Mouse (Mus musculus): ENCODE data around the gene Nin. TPM values are rescaled to one million over a fixed set of nuclear protein-coding genes. Genes with fewer than 3 reads are reported as not detected.
"Not testable (repeated sequence)": the region's sequence is repeated elsewhere in the genome, so short reads cannot be mapped to it uniquely, and the experiment has no call there.

Nin gene
- 10 to 100 TPM; 29.5 to 38.3 TPM for total RNA-seq (2021)
- long read RNA-seq, experiment 1, partial matches to known transcripts: 4 of 7 reads
- long read RNA-seq, experiment 1, other reads (novel, unspliced or antisense): 3 of 7 reads
- long read RNA-seq, experiment 2, partial matches to known transcripts: 2 of 7 reads
- long read RNA-seq, experiment 2, other reads (novel, unspliced or antisense): 5 of 7 reads

DNA sequence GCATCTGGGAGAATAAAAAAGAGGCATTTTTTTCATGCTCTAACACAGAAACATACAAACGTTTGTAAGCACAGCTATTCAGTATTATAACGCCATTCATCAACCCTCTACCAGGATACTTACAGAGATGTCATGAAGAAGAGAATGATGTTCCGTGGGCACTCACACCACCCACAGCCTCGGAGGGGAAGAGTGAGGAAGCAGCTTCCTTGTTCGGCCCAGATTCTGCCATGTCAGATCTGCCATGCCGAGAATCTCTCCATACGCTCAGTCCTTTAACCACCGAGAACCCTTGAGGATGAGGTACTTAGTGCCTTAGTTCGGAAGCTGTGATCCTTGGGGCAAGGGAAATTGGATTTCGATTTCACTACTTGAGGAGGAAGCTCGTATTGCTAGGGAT is at the start of gene Nin:
TSS of gene Nin (minus strand) at position 367 of the 400 bp plus-strand sequence.
- no peak for DNase-seq

DNA sequence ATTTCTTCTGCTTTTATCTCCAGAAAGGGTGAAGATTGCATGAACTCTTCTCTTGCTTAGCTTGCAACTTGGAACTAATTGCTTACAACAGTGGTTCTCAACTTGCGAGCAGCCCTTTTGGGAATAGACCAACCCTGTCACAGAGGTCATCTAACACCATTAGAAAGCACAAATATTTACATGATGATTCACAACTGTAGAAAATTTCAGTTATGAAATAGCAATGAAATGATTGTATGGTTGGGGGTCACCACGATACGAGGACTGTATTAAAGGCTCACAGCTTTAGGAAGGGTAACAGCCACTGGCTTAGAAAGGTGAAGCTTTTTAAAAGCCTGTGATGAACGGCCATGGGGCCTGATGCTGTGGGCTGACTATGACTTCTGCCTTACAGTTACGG is 47.5 kb upstream of the Nin start:
- no peak for DNase-seq

DNA sequence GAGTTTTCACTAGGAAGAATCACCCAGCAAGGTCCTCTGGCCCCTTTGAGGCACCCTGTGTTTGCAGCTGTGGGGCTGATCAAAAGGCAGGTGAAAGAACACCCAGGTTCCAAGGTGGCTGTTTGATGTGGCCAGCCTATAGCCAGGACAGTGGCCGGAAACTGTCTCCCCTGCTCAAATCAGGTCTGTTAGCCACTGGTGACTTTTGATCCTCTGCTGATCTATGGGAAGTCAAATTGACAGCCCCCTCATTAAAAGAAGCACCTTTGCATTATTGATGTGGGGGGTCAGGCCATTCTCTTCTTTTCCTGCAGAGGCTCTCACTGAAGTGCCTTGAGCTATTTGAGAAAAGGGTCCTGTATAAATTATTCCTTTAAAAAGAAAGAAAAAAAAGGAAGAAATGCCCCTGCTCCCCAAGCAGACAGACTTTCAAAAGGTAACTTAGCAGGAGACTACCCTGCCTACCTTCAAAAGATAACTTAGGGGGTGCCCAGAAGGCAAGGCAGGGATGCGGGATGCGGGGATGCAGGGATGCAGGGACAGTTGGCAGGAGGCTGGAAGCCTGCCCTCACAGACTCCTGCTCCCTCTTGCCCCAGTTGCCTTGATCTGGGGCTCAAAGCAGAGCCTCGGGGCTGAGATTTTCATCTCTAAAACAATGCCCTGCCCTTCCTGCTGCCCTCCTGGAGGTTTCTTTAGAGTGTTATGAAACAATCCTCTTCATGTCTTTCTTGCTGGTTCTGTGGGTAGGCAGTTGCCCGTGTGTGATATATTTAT is 44.0 kb upstream of the Nin start:
- no peak for DNase-seq

DNA sequence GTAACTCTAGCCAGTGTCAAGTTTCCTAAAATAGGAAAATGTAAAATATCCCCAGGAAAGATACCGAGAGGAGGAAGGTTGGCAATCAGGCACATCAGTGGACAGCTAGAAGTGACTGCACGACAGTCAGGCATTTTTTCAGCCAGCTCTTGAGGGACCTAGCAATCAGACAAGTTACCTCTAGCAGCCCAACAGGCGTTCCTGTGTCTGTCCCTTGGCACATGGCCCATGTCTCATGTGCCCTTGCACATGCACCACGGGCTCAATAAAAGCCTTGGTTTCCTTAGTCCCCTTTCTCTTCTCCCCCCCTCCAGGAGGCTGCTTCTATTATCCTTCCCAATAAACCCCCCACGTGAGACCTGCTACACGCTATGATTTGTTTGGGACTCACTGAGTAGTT is 42.7 kb upstream of the Nin start:
- no peak for DNase-seq

DNA sequence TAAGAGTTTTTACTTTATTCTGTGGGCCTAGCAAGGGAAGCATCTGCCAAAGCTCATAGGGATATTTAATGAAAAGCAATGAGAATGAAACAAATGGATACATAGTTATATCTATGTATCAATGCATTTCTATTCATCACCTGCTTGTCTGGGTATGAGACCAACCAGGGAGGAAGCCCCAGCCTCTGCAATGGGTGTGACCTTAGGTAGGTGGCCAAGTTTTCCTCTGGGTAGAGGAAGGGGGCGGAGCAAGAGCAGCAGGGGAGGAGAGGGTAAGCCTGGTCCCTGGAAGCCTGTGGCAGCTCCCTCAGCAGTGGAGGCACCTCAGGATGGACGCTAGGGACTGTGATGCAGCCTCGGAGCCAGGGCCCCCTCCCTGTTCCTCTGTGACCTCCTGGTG is 40.3 kb upstream of the Nin start, which contains the start of gene Abhd12b:
TSS of gene Abhd12b (plus strand) at position 301 of the 400 bp plus-strand sequence.
- DNase-seq: no peak

DNA sequence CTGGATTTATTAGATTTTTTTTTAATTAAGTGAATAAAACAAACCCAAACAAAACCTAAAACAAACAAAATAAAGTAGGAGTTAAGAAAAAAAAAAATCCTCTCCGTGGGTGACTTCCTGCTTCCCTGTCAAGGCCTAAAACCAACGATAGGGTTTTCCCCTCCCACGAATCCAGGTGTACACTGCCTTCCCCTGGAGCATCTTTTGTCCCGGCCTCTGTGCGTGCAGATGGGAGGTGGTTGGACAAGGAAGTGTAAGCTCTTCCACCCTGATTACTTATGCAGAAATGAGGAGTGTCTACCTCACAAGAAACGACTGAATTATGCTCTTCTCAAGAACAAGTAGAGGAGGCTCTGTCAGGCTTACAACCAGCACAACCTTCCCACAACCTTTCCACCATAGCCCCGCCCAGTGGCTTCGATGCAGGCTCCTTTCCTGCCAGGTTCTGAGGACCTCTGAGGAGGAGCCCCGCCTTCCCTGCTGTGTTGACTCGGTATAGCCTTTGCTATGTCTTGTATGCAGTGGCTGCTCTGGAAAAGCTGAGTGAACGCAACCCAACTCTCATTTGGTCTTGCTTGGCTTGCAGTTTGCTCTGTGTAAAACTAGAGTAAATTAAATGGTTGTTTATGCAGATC is 35.2 kb upstream of the Nin start:
- DNase-seq: no peak

DNA sequence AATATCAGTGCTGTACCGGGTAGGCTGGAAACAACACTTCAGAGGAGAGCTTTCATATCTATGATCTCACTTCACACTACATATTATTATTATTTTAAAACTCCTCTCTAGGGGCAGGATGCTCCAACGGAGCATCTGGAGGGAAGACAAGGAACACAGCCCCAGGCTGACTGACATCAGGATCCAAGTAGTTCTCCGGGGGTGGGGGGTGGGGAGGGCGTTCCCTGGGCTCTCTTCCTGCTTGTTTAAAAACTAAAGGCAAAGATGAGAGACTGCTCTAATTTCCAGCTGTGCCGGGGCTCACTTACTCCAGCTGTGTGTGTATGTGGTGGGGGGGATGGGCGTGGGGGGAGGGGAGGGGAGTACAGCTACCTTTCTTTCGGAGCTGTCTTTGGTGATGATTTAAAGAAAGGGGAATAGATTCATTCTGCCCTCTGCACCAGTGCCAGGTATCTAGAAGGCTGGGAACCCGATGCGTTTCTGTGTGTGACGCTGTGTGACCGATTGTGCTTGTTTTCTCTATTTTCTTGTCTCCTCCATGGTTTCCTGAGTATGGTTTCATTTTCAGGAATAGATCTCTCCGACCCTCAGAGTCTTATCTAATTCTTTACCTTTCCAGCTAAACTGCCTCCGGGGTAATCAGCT is 34.6 kb upstream of the Nin start:
- DNase-seq: no peak

DNA sequence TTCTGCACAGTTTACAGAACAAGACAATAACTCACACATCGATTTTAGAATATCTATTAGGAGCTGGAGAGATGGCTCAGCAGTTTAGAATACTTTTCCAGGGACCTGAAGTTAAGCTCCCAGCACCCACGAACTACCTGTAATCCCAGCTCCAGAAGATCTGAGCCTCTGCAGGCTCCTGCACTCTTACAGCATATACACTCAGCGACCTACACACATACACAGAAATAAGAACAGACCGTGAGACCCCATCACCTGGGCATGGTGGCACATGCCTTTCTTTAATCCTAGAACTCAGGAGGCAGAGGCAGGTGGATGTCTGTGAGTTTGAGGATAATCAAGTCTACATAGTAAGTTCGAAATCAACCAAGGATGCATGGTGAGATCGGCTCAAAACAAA is 32.1 kb upstream of the Nin start:
- no peak for DNase-seq

DNA sequence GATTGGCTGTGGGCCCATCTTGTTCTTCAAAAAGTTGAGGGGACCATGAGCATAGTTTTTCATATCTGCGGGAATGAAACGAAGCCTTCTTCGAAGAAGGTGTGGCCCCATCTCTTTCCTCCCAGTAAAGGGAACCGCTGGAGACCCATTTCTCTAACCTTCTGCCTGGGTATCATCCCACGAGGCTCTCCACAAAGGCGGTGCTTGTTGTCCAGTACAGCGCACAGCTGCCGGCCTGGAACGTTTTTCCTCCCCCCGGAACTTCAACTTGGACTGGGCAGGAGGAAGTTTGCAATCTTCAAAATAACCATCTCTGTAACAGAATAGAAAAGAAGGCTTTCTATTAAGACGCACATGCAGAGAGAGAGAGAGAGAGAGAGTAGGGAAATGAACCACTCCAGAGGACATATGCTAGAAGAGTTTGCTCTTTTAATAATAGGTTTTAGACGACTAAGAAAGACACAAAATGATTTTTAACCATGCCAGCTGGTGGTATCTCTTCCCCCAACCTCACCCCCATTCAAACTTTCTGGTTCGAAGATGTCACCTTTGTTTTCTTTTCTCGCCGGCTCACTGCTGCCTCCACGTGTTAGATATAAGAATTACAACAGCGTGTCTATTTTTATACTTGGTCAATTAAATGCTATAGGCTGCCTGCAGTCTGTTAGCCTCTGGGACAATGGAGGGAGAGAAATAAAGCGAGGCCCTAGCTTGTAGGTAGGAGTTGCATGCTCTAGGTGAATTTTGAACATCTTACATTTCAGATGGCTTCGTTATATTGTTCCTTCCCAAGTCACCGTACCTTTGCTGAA is 31.3 kb upstream of the Nin start:
- peak; percentile 70 for DNase-seq

DNA sequence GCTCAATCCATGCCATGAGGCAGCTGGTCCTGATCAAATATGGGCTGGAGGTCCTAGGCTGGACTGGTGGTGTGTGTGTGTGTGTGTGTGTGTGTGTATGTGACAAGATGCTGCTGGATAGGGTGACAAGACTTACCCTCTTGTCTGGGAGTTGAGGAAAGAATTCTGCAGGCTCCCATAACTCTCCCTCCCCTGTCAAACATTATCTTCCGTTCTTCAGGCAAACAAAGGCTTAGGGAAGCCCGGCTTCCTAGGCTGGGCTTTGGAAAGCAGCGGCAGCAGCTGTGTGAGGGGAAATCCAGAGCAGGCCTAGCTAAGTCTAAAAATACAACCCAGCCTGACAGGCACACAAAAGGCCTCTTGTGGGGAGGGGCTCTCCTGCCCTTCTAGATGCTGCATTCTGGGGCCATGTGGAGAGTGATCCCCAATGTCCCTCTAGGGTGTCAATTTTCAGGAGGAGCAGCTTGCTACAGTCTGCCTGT is 30.6 kb upstream of the Nin start:
- not testable (repeated sequence) for DNase-seq

DNA sequence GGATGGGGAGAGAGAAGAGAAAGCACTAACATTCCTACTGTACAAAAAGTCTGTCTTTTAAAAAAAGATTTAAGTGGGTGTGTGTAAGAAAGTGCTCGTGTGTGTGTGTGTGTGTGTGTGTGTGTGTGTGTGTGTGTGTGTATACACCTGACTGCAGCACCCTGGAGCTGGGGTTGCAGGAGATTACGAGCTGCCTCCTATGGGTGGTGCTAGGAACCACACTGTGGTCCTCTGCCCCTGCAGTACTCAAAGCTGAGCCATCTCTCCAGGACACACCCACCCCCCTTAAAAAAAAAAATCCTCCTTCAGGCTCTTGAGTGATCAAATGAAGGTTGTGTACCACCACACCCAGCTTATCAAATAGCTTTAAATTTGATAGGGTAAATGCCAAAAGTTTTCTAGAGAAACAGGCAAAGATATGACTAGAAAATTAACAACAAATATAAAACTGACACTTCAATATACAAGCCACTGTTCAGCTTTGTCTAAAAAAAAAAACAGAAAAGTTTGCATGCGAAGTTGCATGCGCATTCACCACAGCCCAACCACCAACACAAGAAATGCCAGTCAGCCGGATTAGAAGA is 27.6 kb upstream of the Nin start:
- DNase-seq: no peak

DNA sequence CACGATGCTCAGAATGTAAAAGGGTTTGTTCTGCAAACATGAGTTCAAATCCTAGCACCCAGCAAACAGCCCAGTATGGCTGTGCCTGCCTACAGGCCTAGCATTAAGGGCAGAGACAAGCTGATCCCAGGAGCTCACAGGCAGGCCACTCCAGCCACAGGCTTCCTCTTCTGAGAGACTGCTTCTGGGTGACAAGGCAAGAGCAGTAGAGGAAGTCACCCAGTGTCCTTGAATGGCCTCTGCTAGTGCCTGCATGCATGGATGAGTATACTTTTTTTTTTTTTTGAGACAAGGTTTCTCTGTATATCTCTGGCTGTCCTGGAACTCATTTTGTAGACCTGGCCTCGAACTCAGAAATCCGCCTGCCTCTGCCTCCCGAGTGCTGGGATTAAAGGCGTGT is 27.0 kb upstream of the Nin start:
- DNase-seq: no peak

DNA sequence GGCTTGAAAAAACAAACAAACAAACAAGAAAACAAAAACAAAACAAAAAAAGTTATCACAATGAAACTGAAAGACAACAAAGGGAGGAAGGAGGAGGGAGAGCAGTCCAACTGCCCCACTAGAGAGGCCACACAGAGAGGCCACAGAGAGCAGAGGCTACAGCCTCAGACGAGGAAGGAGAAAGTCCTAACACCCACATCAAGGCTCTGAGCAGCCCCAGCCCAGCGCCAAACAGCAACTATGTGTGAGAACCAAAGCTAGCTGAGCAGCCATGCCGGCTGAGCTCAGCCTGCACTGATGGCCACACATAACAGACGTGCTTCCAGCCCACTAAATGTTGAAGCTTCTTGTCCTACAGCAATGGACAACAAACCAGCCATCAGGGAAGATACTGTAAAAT is 26.4 kb upstream of the Nin start:
- DNase-seq: no peak

DNA sequence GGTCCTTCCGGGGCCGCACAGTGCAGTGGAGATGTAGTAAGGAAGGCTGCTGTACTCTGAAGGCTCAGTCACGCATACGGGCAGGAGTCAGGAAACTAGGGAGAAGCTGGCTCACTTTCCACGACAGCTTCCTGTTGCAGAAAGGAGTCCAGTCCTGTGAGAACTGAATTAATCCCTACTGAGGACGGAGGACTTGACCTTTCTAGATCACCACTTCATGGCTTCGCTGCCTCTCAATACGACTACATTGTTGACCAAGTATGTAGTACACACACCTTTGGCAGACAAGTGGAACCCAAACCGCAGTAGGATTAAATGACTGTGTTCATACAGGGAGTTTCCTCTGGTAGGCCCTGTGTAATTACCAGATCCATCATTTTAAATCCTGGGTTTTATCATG is 24.1 kb upstream of the Nin start:
- DNase-seq: no peak

DNA sequence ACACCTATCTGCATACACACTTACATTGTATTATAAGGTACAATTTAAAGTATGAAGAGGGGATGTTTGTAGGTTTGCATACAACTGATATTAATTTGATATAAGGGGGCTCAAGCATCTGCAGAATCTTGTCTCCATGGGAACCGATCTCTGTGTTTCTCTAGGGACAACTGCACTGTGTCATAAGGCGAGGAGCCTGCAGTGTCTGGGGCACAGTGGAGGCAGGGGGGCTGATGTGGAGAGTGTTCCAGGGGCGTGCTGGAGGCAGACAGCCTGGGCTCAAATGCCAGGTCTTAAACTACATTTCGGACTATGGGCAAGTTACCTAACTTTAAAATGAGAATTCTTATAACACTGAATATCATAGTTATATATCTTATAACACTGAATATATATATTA is 23.6 kb upstream of the Nin start:
- DNase-seq: no peak

DNA sequence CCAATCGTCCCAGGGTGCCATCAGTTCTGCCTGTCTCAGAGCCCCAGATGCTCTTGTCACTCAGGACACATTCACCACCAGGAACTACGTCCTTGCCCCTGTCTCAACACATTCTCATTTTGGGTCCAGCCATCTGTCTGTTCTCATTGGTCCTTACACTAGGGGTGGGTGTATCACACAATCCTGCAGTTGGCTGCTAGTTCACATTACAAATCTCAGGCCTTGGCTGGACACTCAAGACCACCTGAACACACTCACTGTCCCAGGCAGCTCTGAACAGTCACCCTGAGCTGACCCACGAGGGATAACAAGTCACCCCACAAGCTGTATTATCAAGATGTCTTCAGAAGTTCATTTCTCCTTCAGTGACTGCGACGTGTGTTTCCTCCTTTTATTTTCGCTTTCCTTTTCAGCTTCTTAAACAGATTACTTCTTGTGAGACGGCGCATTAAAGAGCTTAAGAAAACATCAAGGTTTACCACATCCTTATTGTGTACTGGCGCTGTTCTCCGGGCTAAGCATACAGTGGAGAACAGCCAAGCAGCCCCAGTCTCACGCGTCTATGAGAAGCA is 22.8 kb upstream of the Nin start:
- DNase-seq: no peak

DNA sequence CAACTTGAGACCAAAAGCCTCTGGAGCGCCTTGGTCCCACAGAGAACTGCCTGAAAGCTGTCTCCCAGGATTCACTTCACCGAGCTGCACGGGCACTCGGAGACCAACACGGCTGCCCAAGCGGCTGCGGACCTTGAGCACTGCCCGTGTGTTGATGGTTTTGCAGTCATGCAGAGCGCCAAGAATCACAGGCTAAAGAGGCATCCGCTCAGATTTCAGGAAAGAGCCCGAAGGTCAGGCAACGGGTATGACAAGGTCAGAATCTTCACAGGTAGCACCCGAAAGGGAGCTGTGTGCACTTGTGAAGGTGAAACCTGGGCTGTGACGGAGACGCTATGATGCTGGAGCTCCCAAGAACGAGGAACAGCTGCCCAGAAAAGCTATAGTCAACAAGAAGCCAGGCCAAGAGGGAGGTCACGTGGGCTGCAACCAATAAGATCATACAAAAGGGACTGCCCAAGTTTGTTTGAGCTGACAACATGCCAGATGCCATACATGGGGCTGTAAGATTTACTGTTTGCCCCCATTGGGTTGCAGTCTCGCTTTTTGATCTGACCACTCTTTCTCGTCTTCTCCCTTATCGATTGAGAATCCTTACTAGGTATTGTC is 21.2 kb upstream of the Nin start:
- DNase-seq: no peak

DNA sequence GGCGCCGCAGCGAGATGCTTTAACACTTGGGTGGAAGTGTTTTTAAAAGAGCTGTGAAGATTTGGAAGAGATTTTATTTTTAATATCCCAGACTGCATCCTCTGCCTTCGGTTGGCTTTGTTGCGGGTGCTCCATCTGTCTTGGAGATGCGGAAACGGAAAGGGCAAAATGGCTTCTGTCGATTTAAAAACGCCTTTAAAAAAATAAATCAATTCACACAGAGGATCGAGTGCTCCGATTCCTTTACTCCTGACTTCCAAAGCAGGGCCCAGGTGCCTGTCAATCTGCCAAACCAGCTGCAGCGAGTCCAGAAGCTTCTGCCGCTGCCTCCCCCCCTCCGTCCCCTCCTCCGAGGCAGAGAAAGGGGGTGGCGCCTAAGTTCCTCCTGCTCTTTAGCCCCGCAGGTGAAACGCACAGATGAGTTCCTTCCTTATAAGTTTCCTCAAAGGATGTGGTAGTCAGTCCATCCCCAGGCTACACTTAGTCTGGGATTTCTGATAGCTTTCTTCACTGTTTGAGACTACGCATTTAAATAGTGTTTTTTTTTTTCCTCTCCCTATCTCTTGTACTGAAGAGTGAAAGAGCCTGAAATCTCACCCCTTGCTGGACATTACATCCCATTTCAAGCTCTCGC is 17.6 kb upstream of the Nin start:
- DNase-seq: peak; percentile 33

DNA sequence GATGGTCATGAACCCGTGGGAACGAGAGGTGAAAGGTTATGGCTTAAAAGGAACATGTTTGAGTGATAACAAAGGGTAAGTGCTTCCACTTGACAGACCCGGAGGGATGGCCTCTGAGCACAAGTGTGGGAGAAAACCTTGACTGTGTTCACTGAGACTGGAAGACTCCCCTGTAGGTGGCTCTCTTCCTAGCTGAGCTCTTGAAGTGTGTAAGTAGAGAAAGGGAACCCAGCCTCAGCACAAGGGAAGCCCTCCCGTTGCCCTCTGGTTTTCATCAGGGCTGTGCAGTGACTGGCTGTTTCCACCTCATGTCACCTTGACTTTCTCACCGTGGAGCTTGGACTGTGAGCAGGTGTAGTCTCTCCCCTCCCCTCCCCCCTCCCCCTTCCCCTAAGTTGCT is 15.6 kb upstream of the Nin start:
- no peak for DNase-seq

DNA sequence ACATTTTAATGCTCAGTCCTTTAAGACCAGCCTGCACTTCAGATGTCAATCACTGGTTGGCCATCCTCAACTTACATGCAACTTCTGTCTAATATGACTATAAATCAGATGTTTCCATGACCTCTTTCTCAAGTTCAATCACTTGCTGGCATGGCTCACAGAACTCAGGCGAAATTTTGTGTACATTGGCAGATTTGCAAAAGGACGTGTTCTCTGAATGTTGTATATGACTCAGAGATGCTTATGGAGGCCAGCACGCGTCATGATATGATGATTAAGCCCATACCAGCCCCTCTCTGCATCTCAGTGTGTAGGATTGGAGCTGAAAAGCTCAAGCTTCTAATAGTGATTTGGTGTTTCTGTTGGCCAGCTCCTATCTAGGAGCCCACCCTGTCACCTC is 13.1 kb upstream of the Nin start:
- DNase-seq: no peak
